Mouse (Mus musculus) CD8-positive naive resting alpha-beta T cell, adult 2 months (primary cell): ENCODE results near the gene Acot7.

Experiments
- DNase-seq, 2 experiments: peaks; one replicate each; pipeline ENCODE4 v3.0.0; 2022; ENCODE audit warnings: low read depth in 2 of 2, low spot score in 2 of 2

Gene Acot7

DNA sequence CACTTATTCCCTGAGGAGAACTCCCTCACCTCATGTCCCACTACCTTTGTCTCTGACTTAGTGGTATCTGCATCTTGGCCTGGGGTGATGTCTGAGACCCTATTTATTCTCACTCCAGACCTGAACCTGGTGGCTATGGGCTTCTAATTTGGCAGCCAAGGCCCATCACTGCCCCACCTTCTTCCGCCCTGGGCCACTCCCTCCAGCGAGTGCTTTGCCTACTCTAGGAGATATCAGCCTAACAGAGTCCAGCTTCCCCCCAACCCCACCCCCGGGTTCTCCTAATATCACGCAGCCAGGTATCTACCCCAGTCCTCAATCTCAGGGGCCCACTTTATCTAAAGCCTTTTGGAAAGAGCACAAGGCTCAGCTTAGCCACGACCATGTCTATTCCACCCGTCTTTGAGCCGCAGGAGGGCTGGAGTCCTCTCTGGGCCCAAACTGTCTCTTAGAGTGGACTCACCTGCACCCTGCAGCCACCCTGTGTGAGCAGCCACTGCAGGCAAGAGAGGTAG, 26.4 kb upstream of the Acot7 start:
- no peak for DNase-seq

DNA sequence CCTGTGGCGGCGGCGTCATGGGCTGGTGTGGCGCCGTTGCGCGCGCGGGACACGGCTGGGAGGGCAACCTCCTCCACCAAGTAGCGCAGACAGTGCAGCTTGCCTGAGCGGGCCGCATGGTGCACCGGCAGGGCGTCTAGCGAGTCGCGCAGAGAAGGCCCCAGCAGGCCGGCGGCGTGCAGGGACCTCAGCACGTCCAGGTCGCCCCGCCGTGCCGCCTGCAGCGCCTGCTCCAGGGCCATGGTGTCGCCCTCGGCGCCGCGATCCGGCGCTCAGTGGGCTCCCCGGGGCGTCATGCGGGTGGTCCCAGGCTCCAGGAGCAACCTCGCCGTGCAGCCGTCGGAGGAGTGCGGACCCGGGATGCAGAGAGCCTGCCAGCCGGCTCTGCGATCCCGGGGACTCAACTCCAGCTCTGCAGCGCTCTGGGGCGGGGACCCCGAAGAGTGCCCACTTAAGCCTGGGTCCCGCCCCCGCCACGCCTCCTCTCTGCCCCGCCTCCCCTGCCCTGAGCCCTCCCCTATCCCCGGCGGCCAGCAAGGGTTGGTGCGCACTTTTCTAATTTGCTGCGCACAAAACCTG, 25.9 kb upstream of the Acot7 start, which contains the start of gene Espn:
Gene Espn, minus strand, starts transcription at position 406 of the 579 bp plus-strand sequence.
- no peak for DNase-seq

DNA sequence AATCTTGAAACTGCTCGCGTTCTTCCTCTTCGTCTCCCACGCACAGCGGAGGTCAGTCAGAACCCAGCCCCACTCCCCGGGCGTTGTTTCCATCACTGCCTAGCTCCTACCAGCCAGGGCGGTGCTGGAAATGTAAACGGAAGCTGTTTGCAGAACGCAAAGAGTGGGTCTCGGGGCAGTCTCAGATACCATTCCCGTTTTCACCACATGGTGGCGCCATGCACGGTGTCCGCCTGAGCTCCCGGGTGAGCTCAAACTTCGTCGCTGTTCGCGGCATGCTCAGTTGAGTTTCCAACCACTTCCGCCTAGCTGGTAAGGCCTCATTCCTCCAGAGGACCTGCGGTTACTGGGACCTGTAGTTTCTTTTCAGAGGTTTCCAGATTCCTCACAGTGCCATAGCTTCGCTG, 24.2 kb upstream of the Acot7 start:
- peak; percentile 88 to 95 for DNase-seq

DNA sequence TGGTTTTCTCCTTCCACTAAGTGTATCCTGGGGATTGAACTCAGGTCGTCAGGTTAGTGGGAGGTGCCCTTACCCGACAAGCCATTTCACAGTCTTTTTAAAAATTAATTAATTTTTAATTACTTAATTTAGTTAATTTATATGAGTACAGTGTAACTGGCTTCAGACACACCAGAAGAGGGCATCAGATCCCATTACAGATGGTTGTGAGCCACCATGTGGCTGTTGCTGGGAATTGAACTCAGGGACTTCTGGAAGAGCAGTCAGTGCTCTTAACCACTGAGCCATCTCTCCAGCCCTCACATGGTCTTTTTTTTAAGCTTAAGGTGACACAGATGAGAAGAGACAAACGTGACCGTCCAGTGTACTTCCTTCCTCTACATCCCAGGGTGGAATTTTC, 22.9 kb upstream of the Acot7 start:
- no peak for DNase-seq

DNA sequence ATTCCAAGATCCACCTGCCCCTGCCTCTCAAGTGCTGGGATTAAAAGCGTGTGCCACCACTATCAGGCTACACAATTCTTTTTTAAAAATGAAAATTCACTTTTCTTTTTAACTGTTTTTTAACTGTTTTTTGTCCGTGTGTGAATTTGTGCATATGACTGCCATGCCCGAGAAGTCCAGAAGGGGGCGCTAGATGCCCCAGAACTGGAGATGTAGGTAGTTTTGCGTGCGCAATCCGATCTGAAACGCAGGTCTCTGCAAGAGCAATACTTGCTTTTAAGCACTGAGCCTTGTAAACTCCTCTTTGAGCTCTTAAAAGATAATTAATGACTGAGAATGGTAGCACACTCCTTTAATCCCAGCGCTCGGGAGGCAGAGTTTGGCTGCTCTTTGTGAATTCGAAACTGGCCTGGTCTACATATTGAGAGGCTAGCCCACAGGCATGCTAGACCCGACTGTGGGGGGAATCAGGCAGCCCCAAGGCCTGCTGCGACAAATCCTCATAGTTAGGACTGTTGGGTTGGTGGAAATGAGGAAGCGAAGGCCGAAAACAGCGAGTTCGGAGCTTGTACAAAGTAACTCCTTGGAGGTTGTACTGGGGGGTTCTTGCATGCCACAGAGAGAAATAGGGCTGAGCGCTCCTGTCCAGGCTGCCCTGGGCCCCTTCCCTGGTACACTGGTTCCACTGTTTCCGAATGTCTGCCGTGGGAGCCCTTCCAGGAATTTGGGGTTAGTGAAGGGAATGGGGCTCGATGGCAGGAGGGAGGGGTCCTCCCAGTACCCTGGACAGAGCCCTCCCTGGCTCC, 20.0 kb upstream of the Acot7 start:
- peak; percentile 58 to 71 for DNase-seq

DNA sequence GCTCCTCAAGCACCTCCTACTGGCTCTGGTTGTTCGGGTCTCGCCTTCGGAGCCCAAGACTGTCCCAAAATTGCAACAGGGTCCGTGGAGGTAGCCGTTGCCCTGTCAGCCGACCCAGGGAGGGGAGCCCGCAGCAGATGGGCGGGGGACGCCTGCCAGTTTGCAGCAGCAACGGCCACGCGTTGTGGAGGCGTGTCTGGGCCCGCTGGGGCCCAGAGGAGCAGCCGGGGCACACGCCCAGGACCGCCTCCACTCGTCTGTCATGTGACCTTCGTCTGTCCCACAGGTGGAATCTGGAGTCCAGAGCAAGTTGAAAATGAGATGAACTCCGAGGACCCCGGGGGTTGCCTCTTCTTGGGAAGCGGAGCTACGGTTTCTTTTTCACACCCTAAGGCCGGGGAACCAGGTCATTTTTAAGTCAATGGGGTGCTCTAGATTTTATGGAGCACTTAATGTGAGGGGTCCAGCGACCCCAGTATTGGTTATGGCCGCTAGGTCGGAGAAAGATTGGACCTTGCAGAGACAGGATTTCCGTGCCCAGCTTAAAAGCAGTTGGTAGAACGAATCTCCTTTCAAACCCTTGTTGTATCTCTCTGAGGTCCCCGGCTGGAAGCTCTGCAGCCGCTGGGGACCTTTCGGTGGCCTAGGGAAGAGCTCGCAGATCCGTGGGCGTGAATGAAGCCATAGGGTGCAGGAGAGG, 19.2 kb upstream of the Acot7 start, which contains the start of gene Hes2:
Gene Hes2, plus strand, starts transcription at position 283 of the 700 bp plus-strand sequence.
- no peak for DNase-seq

DNA sequence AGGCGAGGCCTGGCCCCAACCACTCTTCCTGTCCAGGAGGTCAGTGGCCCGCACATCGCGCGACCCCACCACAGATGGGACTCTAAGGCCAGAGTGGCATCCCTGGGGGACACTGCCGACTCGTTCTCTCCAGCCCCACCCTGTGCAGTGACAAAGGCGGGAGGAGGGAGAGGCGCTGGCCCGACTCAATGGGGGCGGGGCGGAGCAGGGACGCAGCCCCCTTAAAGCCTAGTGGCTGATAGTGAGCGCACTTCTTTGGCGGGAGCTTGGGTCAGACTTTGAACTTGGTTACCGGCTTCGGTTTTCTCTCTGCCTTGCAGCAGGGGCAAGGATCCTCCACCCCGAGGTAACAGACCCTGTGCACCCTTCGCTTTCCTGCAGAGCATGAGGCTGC, 18.7 kb upstream of the Acot7 start:
- no peak for DNase-seq

DNA sequence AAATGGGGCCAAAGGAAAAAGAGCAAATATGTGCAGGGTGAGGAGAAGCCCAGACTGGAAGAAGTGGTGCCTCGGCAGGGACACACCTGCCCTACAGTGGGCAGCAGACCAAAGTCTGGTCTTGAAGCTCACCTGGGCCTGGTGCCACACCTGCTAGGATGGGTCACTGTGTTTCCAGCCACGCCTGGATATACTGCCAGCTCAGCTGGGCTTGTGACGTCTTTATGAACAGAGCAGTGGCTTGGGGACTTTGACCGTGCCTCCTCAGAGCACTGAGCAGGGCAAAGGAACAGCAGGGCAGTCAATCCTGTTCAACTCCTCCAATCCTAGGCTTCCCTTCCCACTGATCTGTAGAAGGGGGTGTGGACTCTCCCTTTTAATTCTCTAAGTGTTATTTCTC, 17.2 kb upstream of the Acot7 start:
- DNase-seq, result no peak

DNA sequence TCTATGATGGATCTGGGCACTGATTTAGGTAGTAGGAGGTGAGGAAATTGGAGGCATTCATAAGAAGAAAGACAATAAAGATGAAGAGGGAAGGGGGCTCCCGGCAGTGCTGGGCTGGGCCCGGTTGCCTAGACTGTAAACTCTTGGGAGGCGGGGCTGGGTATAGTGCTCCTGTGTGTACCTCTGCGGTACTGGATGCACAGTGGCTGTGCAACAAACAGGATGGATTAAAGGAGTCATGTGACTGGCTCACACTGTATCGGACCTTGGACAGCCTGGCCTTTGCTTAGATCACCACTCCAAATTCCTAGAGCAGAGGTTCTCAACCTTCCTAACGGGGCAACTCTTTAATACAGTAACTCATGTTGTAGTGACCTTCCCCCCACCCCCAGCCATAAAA, 16.3 kb upstream of the Acot7 start:
- DNase-seq, result no peak

DNA sequence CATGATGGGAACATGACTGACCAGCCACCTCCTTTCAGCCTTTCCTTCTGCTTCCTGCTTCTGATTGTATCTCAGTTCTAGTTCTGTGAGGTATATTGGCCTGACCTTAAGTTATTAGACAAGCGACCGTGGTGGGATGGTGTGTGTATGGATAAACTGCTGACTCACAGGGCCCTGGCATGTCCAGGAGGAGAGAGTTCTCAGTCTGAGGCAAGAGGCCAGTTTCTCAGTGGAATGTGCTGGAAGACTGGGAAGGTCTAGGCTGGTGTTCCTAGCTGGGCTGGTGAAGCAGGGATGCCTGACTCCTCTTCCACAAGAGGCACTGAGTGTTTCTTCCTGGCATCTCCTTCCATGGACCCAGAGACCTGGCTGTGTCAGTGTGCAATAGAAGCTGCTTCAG, 15.2 kb upstream of the Acot7 start:
- no peak for DNase-seq

DNA sequence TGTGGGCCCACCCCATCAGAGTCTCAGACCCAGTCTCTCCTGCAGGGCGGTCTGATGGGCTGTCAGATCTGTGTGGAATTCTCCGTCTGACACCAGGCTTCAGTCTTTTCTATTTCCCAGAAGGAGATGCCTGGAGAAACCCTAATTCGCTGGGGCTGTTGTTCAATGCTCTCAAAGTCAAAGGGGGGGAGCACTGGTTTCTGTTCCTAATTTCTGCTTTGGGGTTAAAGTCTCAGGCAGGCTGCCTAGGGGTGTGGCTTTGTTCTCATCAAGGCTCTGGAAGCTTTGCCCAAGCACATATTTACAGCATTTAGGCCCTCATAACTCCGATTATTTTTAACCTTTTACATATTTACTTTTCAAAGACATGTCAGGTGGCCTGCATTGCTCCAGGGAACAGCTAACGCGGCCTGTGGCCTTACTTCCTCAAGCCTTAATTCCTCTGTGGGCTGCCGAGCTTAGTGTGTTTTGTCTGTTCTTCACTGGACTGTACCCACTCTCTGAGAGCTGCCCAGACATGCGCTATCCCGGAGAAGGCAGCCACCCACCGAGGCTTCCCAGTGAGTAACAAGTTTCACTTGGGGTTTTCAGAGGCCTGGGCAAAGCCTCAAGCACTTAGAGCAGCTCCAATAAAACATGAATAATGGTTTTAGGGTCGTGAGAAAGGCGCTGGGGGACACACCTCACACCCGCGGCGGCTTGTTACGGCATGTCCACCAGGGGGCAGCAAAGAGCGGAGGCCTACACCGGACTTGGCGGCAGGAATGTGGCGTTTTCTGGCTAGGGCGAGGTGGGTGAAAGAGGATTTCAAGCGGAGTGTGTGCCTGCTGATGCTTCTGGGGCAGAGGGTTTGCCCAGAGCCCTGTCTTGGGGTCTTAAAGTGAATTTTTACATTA, 12.7 kb upstream of the Acot7 start:
- DNase-seq, result peak; percentile 68 to 69

DNA sequence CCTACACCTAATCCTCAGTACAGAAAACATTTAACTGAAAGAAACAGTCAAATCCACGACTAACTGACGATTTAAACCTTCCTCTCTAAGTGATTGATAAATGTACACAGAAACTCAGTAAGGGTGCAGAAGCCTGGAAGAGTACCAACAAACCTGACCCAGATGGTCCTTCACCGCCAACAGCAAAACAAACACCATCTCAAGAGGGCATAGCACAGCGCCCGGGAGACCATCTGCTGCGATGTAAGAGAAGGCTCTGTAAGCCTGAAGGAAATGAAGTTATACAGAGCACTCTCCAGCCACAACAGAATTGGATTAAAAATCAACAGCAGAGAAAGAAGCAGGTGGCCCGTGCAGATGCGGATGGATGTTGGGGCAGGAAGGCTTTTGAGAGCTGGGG, 9.9 kb upstream of the Acot7 start:
- DNase-seq, result no peak

DNA sequence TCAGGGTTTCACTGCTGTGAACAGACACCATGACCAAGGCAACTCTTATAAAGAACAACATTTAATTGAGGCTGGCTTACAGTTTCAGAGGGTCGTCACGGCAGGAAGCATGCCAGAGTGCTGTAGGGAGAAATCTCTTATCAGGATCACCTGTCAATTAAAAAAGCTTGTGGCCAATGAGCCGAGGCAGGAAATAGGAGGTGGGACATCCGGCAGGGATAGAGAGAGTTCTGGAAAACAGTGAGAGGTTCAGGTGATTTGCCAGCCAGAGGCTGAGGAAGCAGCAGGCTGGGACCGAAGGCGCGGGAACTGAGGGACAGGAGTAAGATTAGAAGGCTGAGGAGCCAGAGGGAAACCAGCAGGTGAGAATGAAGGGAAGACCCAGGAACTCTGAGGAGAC, 8.8 kb upstream of the Acot7 start:
- DNase-seq, result no peak

DNA sequence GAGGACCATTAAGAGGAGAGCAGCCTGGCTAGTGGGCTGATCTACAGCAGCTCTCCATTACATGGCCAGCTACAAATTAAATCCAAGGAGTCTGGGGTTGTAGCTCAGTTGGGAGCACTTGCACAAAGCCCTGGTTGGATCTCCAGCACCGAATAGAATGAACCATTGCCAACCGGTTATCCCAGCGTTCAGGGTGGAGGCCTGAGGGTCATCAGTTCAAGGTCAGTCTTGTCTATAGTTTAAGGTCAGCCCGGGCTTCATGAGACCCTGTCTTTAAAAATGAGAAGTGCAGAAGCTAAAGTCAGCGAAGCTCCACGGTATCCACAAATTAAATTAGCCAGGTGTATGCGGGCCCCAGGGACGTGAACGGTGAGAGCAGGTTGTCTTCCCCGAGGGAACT, 7.6 kb upstream of the Acot7 start:
- DNase-seq, result no peak

DNA sequence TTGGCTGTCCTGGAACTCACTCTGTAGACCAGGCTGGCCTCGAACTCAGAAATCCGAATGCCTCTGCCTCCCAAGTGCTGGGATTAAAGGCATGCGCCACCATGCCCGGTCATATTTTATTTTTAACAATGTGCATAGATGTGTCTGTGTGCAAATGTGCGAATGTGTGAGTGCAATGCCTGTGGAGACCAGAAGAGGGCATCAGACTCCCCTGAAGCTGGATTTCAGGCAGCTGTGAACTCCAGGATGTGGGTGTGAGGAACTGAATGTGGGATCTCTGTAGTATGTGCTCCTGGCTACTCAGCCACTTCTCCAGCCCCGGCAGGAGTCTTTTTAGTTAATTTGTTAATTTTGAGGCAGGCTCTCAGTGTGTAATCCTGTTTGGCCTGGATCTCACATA, 6.4 kb upstream of the Acot7 start:
- no peak for DNase-seq

DNA sequence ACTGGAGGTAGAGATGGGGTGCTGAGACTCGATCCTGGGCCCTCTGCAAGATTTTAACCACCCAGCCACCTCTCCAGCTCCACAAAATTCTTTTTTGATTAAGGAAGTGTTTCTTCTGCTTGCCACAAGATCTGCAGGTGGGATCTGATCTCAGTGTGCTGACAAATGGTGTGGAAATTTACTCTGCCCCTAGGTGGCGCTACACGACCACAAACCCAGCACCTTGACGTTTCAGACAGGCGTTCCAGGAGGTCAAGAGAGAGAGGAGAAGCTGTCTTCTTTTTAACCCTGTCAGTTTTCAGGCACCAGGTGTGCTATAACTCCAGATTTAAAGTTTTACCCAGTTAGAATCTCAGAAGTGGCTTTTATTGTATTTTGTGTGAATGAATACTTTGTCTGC, 4.9 kb upstream of the Acot7 start:
- DNase-seq, result peak; percentile 84

DNA sequence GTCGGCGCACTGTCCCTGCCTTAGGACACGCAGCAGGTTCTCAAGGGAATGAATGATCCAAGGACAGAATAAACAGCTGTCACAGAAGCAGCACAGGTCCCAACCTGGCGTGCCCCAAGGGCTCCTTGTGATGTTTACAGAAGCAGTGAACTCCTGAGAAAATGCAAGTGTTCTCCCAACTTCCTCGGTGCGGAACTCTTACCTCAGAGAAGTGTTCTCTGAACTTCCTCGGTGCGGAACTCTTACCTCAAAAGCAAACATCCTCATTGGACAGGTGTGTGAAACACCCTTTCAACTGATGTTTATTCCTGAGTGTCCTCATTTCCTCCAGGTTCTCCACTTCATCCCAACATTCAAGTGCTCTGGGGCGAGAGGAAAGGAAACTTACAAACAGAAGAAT, 4.0 kb upstream of the Acot7 start:
- no peak for DNase-seq

DNA sequence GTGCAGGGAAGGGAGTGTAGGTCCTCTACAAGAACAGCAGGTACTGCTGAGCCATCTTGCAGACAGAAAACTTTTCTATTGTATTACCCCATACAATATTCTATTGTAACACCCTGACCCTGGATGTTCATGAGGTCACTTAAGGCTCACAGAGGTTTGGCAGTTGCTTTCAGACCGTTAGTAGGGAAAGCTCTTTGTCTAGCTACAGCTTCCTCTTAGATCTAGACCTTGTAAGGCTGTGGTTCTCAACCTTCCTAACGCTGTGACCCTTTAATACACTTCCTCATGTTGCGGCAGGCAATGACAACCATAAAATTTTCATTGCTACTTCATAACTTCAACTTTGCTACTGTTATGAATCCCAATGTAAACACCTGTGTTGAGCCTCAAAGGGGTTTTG, 1.3 kb upstream of the Acot7 start:
- DNase-seq, result no peak

DNA sequence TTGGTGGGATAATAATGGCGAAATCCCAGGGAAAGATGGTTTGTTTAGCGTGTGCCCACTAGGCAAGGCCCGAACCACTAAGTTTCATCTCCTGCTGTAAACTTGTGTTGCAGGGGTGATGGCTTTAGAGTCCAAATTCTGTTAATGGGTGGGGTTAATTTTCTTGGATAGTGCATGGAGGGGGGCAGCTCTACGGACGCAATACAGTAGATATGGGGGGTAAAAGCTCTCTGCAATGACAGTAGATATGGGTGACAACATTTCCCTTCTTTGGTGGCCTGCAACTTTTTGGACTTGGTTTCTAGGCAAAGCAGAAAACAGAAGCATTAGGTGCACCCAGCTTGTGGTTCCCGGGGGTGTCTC, 779 bp upstream of the Acot7 start:
- no peak for DNase-seq

DNA sequence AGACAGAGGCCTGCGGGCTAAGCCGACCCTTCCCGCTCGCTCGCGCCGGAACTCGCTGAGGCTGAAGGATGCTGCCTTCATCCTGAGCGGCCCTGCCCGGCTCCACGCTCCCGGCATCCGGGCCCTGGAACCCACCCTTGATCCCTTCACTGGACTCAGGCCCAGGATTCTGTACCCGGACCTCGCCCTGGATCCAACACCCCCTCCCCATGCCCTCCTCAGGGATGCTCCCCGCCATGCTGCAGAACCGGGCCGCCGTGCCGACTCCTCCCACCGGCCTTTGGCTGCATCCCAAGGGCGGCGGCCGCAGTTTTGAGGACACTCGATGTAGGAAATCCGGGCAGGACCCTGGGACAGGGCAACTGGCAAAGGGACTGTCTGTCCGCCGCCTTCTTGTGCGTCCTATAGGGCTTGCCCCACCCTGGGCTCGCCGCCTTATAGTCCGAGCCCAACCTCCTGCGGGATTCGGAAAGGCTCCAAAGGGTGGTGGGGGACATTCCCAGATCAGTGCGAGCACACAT, 470 bp downstream of the Acot7 start:
- no peak for DNase-seq
